Mouse (Mus musculus) ES-Bruce4 (cell line): ENCODE measurements at regions not wholly inside any gene's neighbourhood (a gene's known extent, or its start where the extent isn't known, plus 50 kb on each side); places are given as distances from the start of the nearest gene placed in this dataset.

Experiments used
- CTCF ChIP-seq: IDR thresholded peaks from one replicate; pipeline ENCODE4 v1.8.1; 2011; ENCODE audit warnings: low read depth, low read length
- EP300 ChIP-seq: IDR thresholded peaks from 2 replicates; pipeline ENCODE4 v1.6.1; 2011; ENCODE audit warnings: low read depth, low read length; ENCODE audit not compliant: insufficient read depth
- POLR2A ChIP-seq: IDR thresholded peaks from one replicate; pipeline ENCODE4 v1.8.1; 2011; ENCODE audit warnings: low read length; ENCODE audit not compliant: insufficient read depth

DNA sequence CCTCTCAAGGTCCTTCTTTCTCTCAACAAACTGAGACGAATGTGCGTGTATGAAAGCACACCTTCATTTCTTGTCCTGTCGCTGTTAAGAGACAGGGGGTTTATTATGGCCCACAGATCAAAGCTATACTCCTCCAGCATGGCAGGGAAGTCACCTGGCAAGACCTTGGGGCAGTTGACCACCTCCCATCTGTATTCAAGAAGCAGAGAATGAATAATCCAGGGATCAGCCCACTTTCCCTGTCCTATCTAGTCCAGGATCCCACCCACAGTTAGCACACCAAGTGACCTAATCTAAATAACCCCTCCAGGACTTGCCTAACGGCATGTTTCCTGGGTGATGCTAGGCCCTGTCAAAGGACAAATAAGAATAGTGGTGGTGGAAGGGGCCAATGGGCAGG, 269.9 kb downstream of the 1700009N14Rik start:
- TF ChIP-seq CTCF: no peak
- no peak for TF ChIP-seq POLR2A
- TF ChIP-seq EP300: no peak
